Mouse (Mus musculus) MEL (cell line): ENCODE data around the gene Tmem235. TPM values are rescaled to one million over a fixed set of nuclear protein-coding genes. Genes with fewer than 3 reads are reported as not detected.

Experiments used
- DNase-seq: peaks from one replicate; pipeline ENCODE4 v3.0.0; 2011; ENCODE audit warnings: low read depth, low spot score
- H3K27ac ChIP-seq: 2 replicates; pipeline ENCODE4 v1.5.1; 2012; ENCODE audit warnings: low read depth, mild to moderate bottlenecking, control low read depth, low read length, moderate library complexity; ENCODE audit not compliant: control insufficient read depth
- H3K27me3 ChIP-seq, 2 experiments: fragments of 150-350 bp in 1 of 2; sonication (generic) in 1 of 2; 2 replicates each; pipeline ENCODE4 v1.6.1; 2012; ENCODE audit warnings: low read length in 2 of 2, mild to moderate bottlenecking in 2 of 2, improper control_type of control experiment in 1 of 2, moderate library complexity in 1 of 2; ENCODE audit not compliant: insufficient read depth in 2 of 2, control insufficient read depth in 1 of 2
- H3K36me3 ChIP-seq, 2 experiments: 2 replicates each; pipeline ENCODE4 v1.6.1; 2012 to 2014; ENCODE audit warnings: low read length in 2 of 2, improper control_type of control experiment in 1 of 2, inconsistent platforms in 1 of 2, mild to moderate bottlenecking in 1 of 2; ENCODE audit not compliant: insufficient read depth in 2 of 2, control insufficient read depth in 1 of 2
- H3K4me1 ChIP-seq, 2 experiments: fragments of 150-350 bp in 1 of 2; sonication (generic) in 1 of 2; 2 replicates each; pipeline ENCODE4 v1.6.1; 2012; ENCODE audit warnings: low read length in 2 of 2, improper control_type of control experiment in 1 of 2, mild to moderate bottlenecking in 1 of 2; ENCODE audit not compliant: insufficient read depth in 2 of 2, control insufficient read depth in 1 of 2
- H3K4me3 ChIP-seq, 2 experiments: fragments of 150-350 bp in 1 of 2; sonication (generic) in 1 of 2; 2 replicates each; pipeline ENCODE4 v1.5.1; 2012; ENCODE audit warnings: low read depth in 2 of 2, low read length in 2 of 2, mild to moderate bottlenecking in 2 of 2, moderate library complexity in 2 of 2, control low read depth in 1 of 2, improper control_type of control experiment in 1 of 2; ENCODE audit not compliant: control insufficient read depth in 1 of 2, insufficient read depth in 1 of 2
- H3K79me2 ChIP-seq: 2 replicates; pipeline ENCODE4 v1.6.1; 2012; ENCODE audit warnings: mild to moderate bottlenecking, low read length, moderate library complexity; ENCODE audit not compliant: control insufficient read depth, poor library complexity, insufficient read depth
- H3K9ac ChIP-seq: 2 replicates; pipeline ENCODE4 v1.6.1; 2012; ENCODE audit warnings: low read depth, mild to moderate bottlenecking, control low read depth, low read length, moderate library complexity; ENCODE audit not compliant: control insufficient read depth, poor library complexity, severe bottlenecking
- H3K9me3 ChIP-seq: fragments of 150-350 bp; sonication (generic); replicated peaks from 2 replicates; pipeline ENCODE4 v1.6.1; 2012; ENCODE audit warnings: mild to moderate bottlenecking, low read length, improper control_type of control experiment, moderate library complexity; ENCODE audit not compliant: insufficient read depth
- BHLHE40 ChIP-seq: IDR thresholded peaks from 2 replicates; pipeline ENCODE4 v1.6.1; 2012; ENCODE audit warnings: low read depth, mild to moderate bottlenecking, inconsistent platforms, low read length, improper control_type of control experiment, borderline replicate concordance
- CHD1 ChIP-seq: IDR thresholded peaks from 2 replicates; pipeline ENCODE4 v1.6.1; 2012; ENCODE audit warnings: low read depth, mild to moderate bottlenecking, inconsistent platforms, low read length, improper control_type of control experiment
- CHD2 ChIP-seq: IDR thresholded peaks from 2 replicates; pipeline ENCODE4 v1.6.1; 2011; ENCODE audit warnings: low read length, improper control_type of control experiment
- CTCF ChIP-seq, 3 experiments: IDR thresholded peaks in 2 of 3; conservative IDR thresholded peaks in 1 of 3; 2 replicates each; pipeline ENCODE4 v1.5.1; 2011 to 2012; ENCODE audit warnings: low read length in 3 of 3, low read depth in 2 of 3, mild to moderate bottlenecking in 2 of 3, improper control_type of control experiment in 1 of 3, inconsistent platforms in 1 of 3, mixed read lengths in 1 of 3, moderate library complexity in 1 of 3; ENCODE audit not compliant: control insufficient read depth in 1 of 3, insufficient read depth in 1 of 3, poor library complexity in 1 of 3, severe bottlenecking in 1 of 3
- E2F4 ChIP-seq: IDR thresholded peaks from 2 replicates; pipeline ENCODE4 v1.6.1; 2011; ENCODE audit warnings: low read depth, low read length, improper control_type of control experiment, borderline replicate concordance
- EP300 ChIP-seq, 2 experiments: IDR thresholded peaks; 2 replicates each; pipeline ENCODE4 v1.6.1; 2011; ENCODE audit warnings: improper control_type of control experiment in 2 of 2, low read length in 2 of 2, low read depth in 1 of 2, mild to moderate bottlenecking in 1 of 2
- ETS1 ChIP-seq: IDR thresholded peaks from 2 replicates; pipeline ENCODE4 v1.6.1; 2012; ENCODE audit warnings: low read depth, mild to moderate bottlenecking, inconsistent platforms, low read length, improper control_type of control experiment, moderate library complexity
- GABPA ChIP-seq: IDR thresholded peaks from 2 replicates; pipeline ENCODE4 v1.6.1; 2012; ENCODE audit warnings: low read depth, mild to moderate bottlenecking, inconsistent platforms, low read length, improper control_type of control experiment, moderate library complexity
- GATA1 ChIP-seq: IDR thresholded peaks from 2 replicates; pipeline ENCODE4 v1.6.1; 2011; ENCODE audit warnings: low read depth, low read length, improper control_type of control experiment
- JUND ChIP-seq: IDR thresholded peaks from 2 replicates; pipeline ENCODE4 v1.6.1; 2011; ENCODE audit warnings: low read depth, mild to moderate bottlenecking, improper control_type of control experiment, low read length
- MAFK ChIP-seq: IDR thresholded peaks from 2 replicates; pipeline ENCODE4 v1.6.1; 2011; ENCODE audit warnings: low read depth, mild to moderate bottlenecking, low read length, improper control_type of control experiment, borderline replicate concordance
- MAX ChIP-seq: IDR thresholded peaks from 2 replicates; pipeline ENCODE4 v1.6.1; 2011; ENCODE audit warnings: low read length, improper control_type of control experiment
- MAZ ChIP-seq: IDR thresholded peaks from 2 replicates; pipeline ENCODE4 v1.6.1; 2012; ENCODE audit warnings: low read depth, mild to moderate bottlenecking, inconsistent platforms, low read length, improper control_type of control experiment
- MXI1 ChIP-seq: IDR thresholded peaks from 2 replicates; pipeline ENCODE4 v1.6.1; 2011; ENCODE audit warnings: mild to moderate bottlenecking, low read depth, low read length, improper control_type of control experiment
- MYB ChIP-seq: IDR thresholded peaks from 2 replicates; pipeline ENCODE4 v1.6.1; 2011; ENCODE audit warnings: mild to moderate bottlenecking, low read depth, low read length, improper control_type of control experiment
- MYC ChIP-seq: IDR thresholded peaks from 2 replicates; pipeline ENCODE4 v1.6.1; 2011; ENCODE audit warnings: low read depth, mild to moderate bottlenecking, low read length, improper control_type of control experiment, moderate library complexity
- NELFE ChIP-seq: IDR thresholded peaks from 2 replicates; pipeline ENCODE4 v1.6.1; 2011; ENCODE audit warnings: low read depth, low read length, improper control_type of control experiment
- NRF1 ChIP-seq: IDR thresholded peaks from 2 replicates; pipeline ENCODE4 v1.6.1; 2014; ENCODE audit warnings: low read depth, mild to moderate bottlenecking, inconsistent platforms, low read length, improper control_type of control experiment, moderate library complexity; ENCODE audit not compliant: poor library complexity, insufficient read depth, severe bottlenecking
- POLR2AphosphoS2 ChIP-seq: IDR thresholded peaks from 2 replicates; pipeline ENCODE4 v1.6.1; 2011; ENCODE audit warnings: low read length, improper control_type of control experiment
- POLR2AphosphoS5 ChIP-seq: IDR thresholded peaks from 2 replicates; pipeline ENCODE4 v1.6.1; 2012; ENCODE audit warnings: low read depth, borderline replicate concordance, mild to moderate bottlenecking, inconsistent platforms, low read length, moderate library complexity, mixed read lengths
- RAD21 ChIP-seq: IDR thresholded peaks from 2 replicates; pipeline ENCODE4 v1.6.1; 2011; ENCODE audit warnings: mild to moderate bottlenecking, low read depth, low read length, improper control_type of control experiment
- SIN3A ChIP-seq: IDR thresholded peaks from 2 replicates; pipeline ENCODE4 v1.6.1; 2012; ENCODE audit warnings: low read length, improper control_type of control experiment, inconsistent platforms
- SMC3 ChIP-seq: IDR thresholded peaks from 2 replicates; pipeline ENCODE4 v1.6.1; 2011; ENCODE audit warnings: low read depth, low read length, improper control_type of control experiment
- TAL1 ChIP-seq: IDR thresholded peaks from 2 replicates; pipeline ENCODE4 v1.6.1; 2012; ENCODE audit warnings: mild to moderate bottlenecking, inconsistent platforms, low read length, moderate library complexity, mixed read lengths
- TBP ChIP-seq: IDR thresholded peaks from 2 replicates; pipeline ENCODE4 v1.8.0; 2011; ENCODE audit warnings: low read depth, low read length, improper control_type of control experiment
- TCF12 ChIP-seq: IDR thresholded peaks from 2 replicates; pipeline ENCODE4 v1.6.1; 2014; ENCODE audit warnings: low read depth, mild to moderate bottlenecking, inconsistent platforms, low read length, improper control_type of control experiment, moderate library complexity
- USF2 ChIP-seq, 2 experiments: IDR thresholded peaks; 2 replicates each; pipeline ENCODE4 v1.6.1; 2011 to 2012; ENCODE audit warnings: improper control_type of control experiment in 2 of 2, low read length in 2 of 2, borderline replicate concordance in 1 of 2, inconsistent platforms in 1 of 2, low read depth in 1 of 2, mild to moderate bottlenecking in 1 of 2; ENCODE audit not compliant: insufficient read depth in 1 of 2
- ZC3H11A ChIP-seq: IDR thresholded peaks from 2 replicates; pipeline ENCODE4 v1.6.1; 2012; ENCODE audit warnings: low read depth, mild to moderate bottlenecking, inconsistent platforms, low read length, improper control_type of control experiment
- ZMIZ1 ChIP-seq: IDR thresholded peaks from 2 replicates; pipeline ENCODE4 v1.6.1; 2012; ENCODE audit warnings: low read depth, mild to moderate bottlenecking, inconsistent platforms, low read length, improper control_type of control experiment, moderate library complexity
- ZNF384 ChIP-seq: IDR thresholded peaks from 2 replicates; pipeline ENCODE4 v1.6.1; 2012; ENCODE audit warnings: low read depth, mild to moderate bottlenecking, inconsistent platforms, low read length, improper control_type of control experiment
- polyA plus RNA-seq, 2 experiments: library from polyadenylated mRNA; stranded (reverse) in 1 of 2; unstranded in 1 of 2; fragments of >175 nt in 1 of 2; fragments of >200 nt in 1 of 2; gene quantifications; 2 replicates each; pipeline versions ENCODE4 v1.2.1 to v1.2.4; 2012; ENCODE audit warnings: low replicate concordance in 2 of 2, low read depth in 1 of 2; ENCODE audit not compliant: insufficient read length in 2 of 2, insufficient read depth in 1 of 2, missing spikeins in 1 of 2
- total RNA-seq: library from RNA; depleted of rRNA; stranded (reverse); fragments of 300-350 nt; gene quantifications from 2 replicates; pipeline ENCODE4 v1.2.3, GENCODE M21; 2012

Gene Tmem235
- total and polyA plus RNA-seq, 3 experiments: 0.04 TPM; not detected in 1

DNA sequence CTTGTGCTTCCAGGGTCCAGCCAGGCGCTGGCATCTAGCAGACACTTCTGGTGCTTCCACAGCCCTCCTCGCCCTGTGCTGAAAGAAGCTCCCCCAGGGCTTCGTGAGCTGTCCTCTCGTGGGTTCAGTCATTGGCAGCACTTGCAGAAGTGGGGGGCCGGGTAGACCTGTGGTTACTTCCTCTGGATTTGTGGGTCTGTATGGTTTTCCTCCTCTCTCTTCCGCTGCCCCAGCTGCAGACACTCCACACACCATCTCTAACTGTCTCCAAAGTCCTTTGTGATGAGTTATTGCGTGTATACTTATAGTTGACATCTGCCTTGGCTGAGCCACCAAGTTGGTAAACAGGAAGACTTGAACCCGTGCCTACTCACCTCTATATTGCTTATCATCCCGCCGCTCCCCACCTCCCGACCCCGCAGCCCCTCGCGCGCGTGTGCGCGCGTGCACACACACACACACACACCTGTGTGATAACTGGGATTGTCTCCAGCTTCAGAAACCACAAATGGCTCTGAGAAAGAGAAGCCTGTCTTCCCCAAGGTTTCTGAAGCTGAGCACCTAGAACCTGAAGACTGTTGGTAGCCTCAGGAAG is 31.1 kb downstream of the Tmem235 start:
- H3K79me2 ChIP-seq: no peaks in the 10 kb centered on the region
- TF ChIP-seq TBP (no peak), ZNF384 (no peak), CTCF (IDR thresholded peaks at IDR 0.05 in 2 of 3, conservative IDR thresholded peaks at IDR 0.05 in 1 of 3; ENCODE audit: control insufficient read depth in 1 of 3, insufficient read depth in 1 of 3, low read depth in 2 of 3, low read length in 3 of 3, poor library complexity in 1 of 3, severe bottlenecking in 1 of 3) (no peak), SIN3A (no peak), MAX (no peak), ZMIZ1 (no peak), MYC (no peak), EP300 (IDR thresholded peaks at IDR 0.05; ENCODE audit: low read depth in 1 of 2, low read length in 2 of 2) (no peak), RAD21 (no peak)
- TF ChIP-seq, all 39 proteins: peak for 0
- Histone ChIP-seq H3K9ac (no peak overlapping the region), H3K9me3 (no peaks in the 10 kb centered on the region), H3K27me3 (peaks cover 7 to 17% of the 10 kb centered on the region in 2 experiments), H3K4me1 (no peaks in the 10 kb centered on the region), H3K36me3 (no peaks in the 10 kb centered on the region), H3K27ac (no peak overlapping the region), H3K4me3 (no peak overlapping the region)
- DNase-seq: no peak

DNA sequence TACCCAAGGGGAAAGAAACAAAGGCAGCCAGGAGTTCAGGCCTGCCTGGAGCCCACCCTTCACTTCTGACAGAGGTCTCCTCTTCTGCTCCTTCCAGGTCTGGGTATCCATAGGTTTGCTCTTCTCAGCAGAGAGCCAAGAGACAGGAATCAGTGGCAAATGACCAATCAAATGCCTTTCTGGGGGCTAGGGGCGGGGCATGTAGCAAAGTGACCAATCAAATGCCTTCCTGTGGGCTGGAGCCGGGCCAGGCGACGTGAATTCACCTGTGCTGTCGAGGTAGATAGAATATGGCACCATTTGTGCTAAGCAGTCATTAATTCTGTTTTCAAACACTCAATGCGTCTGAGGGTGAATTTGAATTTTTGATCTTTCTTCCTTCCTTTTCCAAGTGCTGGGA is 31.6 kb downstream of the Tmem235 start:
- no peak overlapping the region for H3K4me3 ChIP-seq
- no peaks in the 10 kb centered on the region for H3K79me2 ChIP-seq
- DNase-seq: peak; percentile 37

DNA sequence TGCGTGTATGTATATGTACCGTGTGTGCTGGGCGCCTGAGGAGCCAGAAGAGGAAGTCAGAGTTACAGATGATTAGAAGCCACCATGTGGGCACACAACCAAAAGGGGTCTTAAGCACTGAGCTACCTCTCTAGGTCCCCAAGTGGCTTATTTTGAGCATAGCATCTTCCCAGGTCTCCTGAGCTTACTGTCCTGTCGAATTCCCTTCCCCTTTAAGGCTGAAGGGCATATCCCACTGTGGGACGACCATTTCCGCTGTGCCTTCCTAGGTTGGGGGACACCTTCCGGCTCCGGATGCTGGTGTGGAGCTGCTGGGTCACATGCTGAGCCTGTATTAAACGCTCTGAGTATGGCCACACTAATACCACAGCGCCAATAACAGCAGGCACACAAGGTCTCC is 34.1 kb downstream of the Tmem235 start:
- no peak overlapping the region for H3K27ac ChIP-seq
- peaks cover 7 to 13% of the 10 kb centered on the region in 2 experiments for H3K27me3 ChIP-seq
- H3K9ac ChIP-seq: no peak overlapping the region
- no peaks in the 10 kb centered on the region for H3K36me3 ChIP-seq
- H3K4me3 ChIP-seq: no peak overlapping the region
- DNase-seq: peak; percentile 43
- H3K79me2 ChIP-seq: no peaks in the 10 kb centered on the region
- no peaks in the 10 kb centered on the region for H3K4me1 ChIP-seq
- H3K9me3 ChIP-seq: no peaks in the 10 kb centered on the region
- no peak for TF ChIP-seq TAL1
- TF ChIP-seq USF2 (IDR thresholded peaks at IDR 0.05; ENCODE audit: borderline replicate concordance in 1 of 2, insufficient read depth in 1 of 2, low read depth in 1 of 2, low read length in 2 of 2): no peak
- no peak for TF ChIP-seq NELFE
- TF ChIP-seq ZC3H11A: no peak
- no peak for TF ChIP-seq TCF12
- TF ChIP-seq CHD1: no peak
- no peak for TF ChIP-seq GABPA
- no peak for TF ChIP-seq EP300 (IDR thresholded peaks at IDR 0.05; ENCODE audit: low read depth in 1 of 2, low read length in 2 of 2)
- no peak for TF ChIP-seq E2F4
- no peak for TF ChIP-seq NRF1
- TF ChIP-seq SMC3: no peak
- no peak for TF ChIP-seq MYB
- no peak for TF ChIP-seq MAZ

More for the DNA sequence above, 31.6 kb downstream of the Tmem235 start:
- Histone ChIP-seq H3K27me3 (peaks cover 7 to 17% of the 10 kb centered on the region in 2 experiments), H3K9ac (no peak overlapping the region), H3K36me3 (no peaks in the 10 kb centered on the region), H3K4me1 (no peaks in the 10 kb centered on the region), H3K9me3 (no peaks in the 10 kb centered on the region), H3K27ac (no peak overlapping the region)
- TF ChIP-seq POLR2AphosphoS2: no peak
- TF ChIP-seq JUND: no peak
- TF ChIP-seq MAX: no peak
- TF ChIP-seq MYB: no peak
- no peak for TF ChIP-seq ETS1
- TF ChIP-seq POLR2AphosphoS5: no peak
- TF ChIP-seq BHLHE40: no peak
- no peak for TF ChIP-seq SMC3
- TF ChIP-seq ZMIZ1: no peak
- no peak for TF ChIP-seq USF2 (IDR thresholded peaks at IDR 0.05; ENCODE audit: borderline replicate concordance in 1 of 2, insufficient read depth in 1 of 2, low read depth in 1 of 2, low read length in 2 of 2)
- no peak for TF ChIP-seq MXI1
- no peak for TF ChIP-seq GATA1
- TF ChIP-seq TAL1: no peak
- TF ChIP-seq E2F4: no peak
- no peak for TF ChIP-seq MAFK
- no peak for TF ChIP-seq CHD2
- no peak for TF ChIP-seq MYC
